Mouse (Mus musculus) lung, adult 2 months (tissue): Measurements from ENCODE around the gene Olfr293.

Experiments used
- CTCF ChIP-seq: fragments of 200-500 bp; IDR thresholded peaks from 2 replicates; pipeline ENCODE4 v1.5.1; 2011; ENCODE audit warnings: mild to moderate bottlenecking, low read length, control low read depth; ENCODE audit not compliant: insufficient read depth
- POLR2A ChIP-seq: fragments of 200-500 bp; IDR thresholded peaks from 2 replicates; pipeline ENCODE4 v1.6.1; 2011; ENCODE audit warnings: low read depth, mild to moderate bottlenecking, control low read depth, low read length, borderline replicate concordance; ENCODE audit errors: extremely low read depth

- TF ChIP-seq CTCF (no peak), POLR2A (no peak)
These were observed 32.3 kb upstream of the Olfr293 start, which contains the start of gene Olfr294 for GRCm38 (mm10) chr7:86616543-86616942.
